Mouse (Mus musculus): ENCODE measurements at regions not wholly inside any gene's neighbourhood (a gene's known extent, or its start where the extent isn't known, plus 50 kb on each side); places are given as distances from the start of the nearest gene placed in this dataset.

DNA sequence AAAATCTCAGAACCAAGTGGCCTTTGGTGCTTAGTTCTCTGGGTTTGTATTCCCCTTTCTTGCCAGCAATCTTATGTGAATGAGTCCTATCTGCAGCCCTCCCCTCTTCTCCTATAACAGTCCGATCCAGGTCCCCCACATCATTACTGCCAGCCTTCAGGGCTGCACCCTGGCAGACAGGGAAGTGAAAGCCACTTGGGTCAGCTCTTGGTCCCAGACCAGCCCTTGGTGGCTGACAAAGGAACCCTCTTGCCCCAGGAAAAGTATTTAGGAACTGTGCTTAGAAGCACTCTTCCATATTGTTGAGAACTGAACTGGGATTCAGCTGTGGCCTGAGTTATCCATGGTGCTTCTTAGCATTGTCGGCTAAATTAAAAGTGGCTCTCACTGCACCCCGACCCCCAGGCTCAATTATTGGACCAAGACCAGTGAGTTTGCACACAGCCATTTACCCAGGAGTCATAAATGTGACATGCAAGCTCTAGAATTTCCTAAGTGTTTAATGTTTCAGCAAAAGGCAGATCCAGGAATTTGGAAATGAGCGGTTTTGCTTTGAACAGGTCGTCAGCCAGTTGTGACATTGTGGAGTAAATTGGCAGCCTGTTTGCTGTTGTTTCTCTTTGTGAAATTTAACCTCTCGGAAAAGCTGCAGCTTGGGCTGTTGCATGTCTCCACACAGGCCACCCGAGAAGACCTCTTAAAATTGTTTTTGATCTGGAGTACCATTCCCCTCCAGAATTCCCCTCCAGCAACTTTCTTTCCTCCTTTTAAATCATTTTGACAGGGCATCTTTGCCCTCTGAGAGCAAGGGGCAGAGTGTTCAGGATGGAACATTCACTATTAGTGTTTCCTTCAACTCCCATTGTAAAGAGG is 58.5 kb upstream of the Rnd3 start:
- Histone ChIP-seq H3K4me3 (ENCODE audit: control insufficient read depth, insufficient read depth, low read length) (no peak overlapping the region), H3K27ac (ENCODE audit: control insufficient read depth, insufficient read depth, low read length) (no peak overlapping the region), H3K36me3 (ENCODE audit: control insufficient read depth, insufficient read depth, low read length) (no peaks in the 10 kb centered on the region), H3K4me1 (replicated peaks; ENCODE audit: control insufficient read depth, insufficient read depth, low read length) (no peaks in the 10 kb centered on the region), H3K27me3 (ENCODE audit: control insufficient read depth, insufficient read depth, low read length) (no peaks in the 10 kb centered on the region)
- DNase-seq: no peak
- WGBS: 87% methylated on average over 7 of the region's 7 CpGs
- TF ChIP-seq POLR2A (IDR thresholded peaks at IDR 0.05; ENCODE audit: control insufficient read depth, extremely low read depth, insufficient read depth, low read length, poor library complexity) (no peak), CTCF (IDR thresholded peaks at IDR 0.05; ENCODE audit: borderline replicate concordance, control insufficient read depth, extremely low read depth, insufficient read depth, low read length, poor library complexity) (no peak)

- Histone ChIP-seq H3K36me3 (ENCODE audit: control insufficient read depth, insufficient read depth, low read length) (no peaks in the 10 kb centered on the region), H3K4me1 (replicated peaks; ENCODE audit: control insufficient read depth, insufficient read depth, low read length) (no peaks in the 10 kb centered on the region), H3K4me3 (ENCODE audit: control insufficient read depth, insufficient read depth, low read length) (no peak overlapping the region), H3K27me3 (ENCODE audit: control insufficient read depth, insufficient read depth, low read length) (no peaks in the 10 kb centered on the region), H3K27ac (ENCODE audit: control insufficient read depth, insufficient read depth, low read length) (no peak overlapping the region)
- no peak for DNase-seq
- WGBS: 69% methylated on average over 4 of the region's 4 CpGs
- TF ChIP-seq POLR2A (IDR thresholded peaks at IDR 0.05; ENCODE audit: control insufficient read depth, extremely low read depth, insufficient read depth, low read length, poor library complexity) (no peak), CTCF (IDR thresholded peaks at IDR 0.05; ENCODE audit: borderline replicate concordance, control insufficient read depth, extremely low read depth, insufficient read depth, low read length, poor library complexity) (no peak)
These were observed 57.4 kb upstream of the Rnd3 start for GRCm38 (mm10) chr2:51206332-51206731.

Measured in thymus, adult 2 months (tissue).